Mouse (Mus musculus) E14TG2a.4 (cell line): ENCODE results near the gene Asb15.

Experiments
- CTCF ChIP-seq: conservative IDR thresholded peaks from 2 replicates; pipeline ENCODE4 v1.5.1; 2014; ENCODE audit warnings: low read length
- NANOG ChIP-seq: IDR thresholded peaks from 2 replicates; pipeline ENCODE4 v1.6.1; 2014; ENCODE audit warnings: borderline replicate concordance, low read length, mixed read lengths
- POU5F1 ChIP-seq: IDR thresholded peaks from 2 replicates; pipeline ENCODE4 v1.6.1; 2014; ENCODE audit warnings: low read length, borderline replicate concordance

GRCm38 (mm10) chr6:24597500-24597899 is 69.6 kb downstream of the Asb15 start, which contains the start of gene Lmod2:
- TF ChIP-seq CTCF (no peak), NANOG (no peak), POU5F1 (no peak)
